Mouse (Mus musculus) brown adipose tissue, adult 24 weeks (tissue): ENCODE data around the gene Foxf2. TPM values are rescaled to one million over a fixed set of nuclear protein-coding genes. Genes with fewer than 3 reads are reported as not detected.

Experiments used
- polyA plus RNA-seq: library from polyadenylated mRNA; stranded (reverse); fragments of >200 nt; gene quantifications from 2 replicates; pipeline ENCODE4 v1.2.4, GENCODE M21; 2012; ENCODE audit not compliant: missing spikeins, insufficient read depth, insufficient read length

Foxf2 gene
- polyA plus RNA-seq, 1 experiment: not detected

Other genes with a start within 250 kb of the Foxf2 start
- gene Foxq1, start 69.7 kb upstream of the Foxf2 start, polyA plus RNA-seq: not detected in 2 replicates
- gene A530084C06Rik, start 66.5 kb upstream of the Foxf2 start, polyA plus RNA-seq: not detected in 2 replicates
- gene Foxc1, start 180.8 kb downstream of the Foxf2 start, polyA plus RNA-seq: 0.24 and 0.46 TPM in 2 replicates